Mouse (Mus musculus): ENCODE measurements around the gene Lpin2.

Gene Lpin2

DNA sequence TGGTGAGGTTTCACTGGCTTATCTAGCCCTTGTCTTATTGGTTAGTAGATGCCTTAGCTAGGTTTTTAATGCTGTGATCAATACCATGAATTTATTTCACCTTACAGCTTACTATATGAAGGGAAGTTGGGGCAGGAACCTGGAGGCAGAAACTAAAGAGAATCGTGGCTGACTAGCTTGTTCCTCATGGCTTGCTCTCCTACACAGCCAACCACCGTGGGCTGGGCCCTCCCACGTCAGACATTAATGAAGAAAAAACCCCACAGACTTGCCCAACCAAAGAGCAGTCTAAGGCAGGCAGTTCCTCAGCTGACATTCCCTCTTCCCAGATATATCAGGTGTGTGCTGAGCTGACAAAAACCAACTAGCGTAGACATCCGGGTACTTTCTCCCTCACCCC lies 41.3 kb downstream of the Lpin2 start:
- in situ Hi-C loops (cut with MboI; ENCODE audit: unreplicated experiment in 2 of 2): loop anchor here in 1 of 2 experiments (5.0 kb wide), 1 partner anchor 36 kb away; no protein-coding TSS in a partner anchor

DNA sequence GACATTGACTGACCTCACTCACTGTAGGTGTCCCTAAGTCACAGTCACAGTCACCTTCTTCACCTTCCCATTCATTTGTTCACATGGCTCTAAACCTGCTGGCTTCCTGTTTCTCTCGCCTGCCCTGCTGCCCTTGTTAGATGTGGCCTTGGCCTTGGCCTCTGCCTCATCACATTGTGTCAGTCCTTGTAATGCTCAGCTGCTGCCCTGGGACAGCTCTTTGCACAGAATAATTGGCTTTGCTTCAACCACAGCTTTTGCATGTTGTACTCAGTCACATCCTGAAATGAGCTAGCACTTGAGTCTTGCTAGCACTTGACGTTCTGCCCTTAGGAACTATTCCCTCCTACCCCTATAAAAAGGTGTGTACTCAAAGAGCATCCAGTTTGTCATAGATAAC lies 42.2 kb downstream of the Lpin2 start:
- in situ Hi-C loops (cut with MboI; ENCODE audit: unreplicated experiment in 2 of 2): loop anchor here in 1 of 2 experiments (5.0 kb wide), 1 partner anchor 37 kb away; no protein-coding TSS in a partner anchor

- in situ Hi-C loops (cut with MboI; ENCODE audit: unreplicated experiment in 2 of 2): loop anchor here (5.0 to 25.0 kb wide), 2 partner anchors 138 to 488 kb away; no protein-coding TSS in a partner anchor
Measured at GRCm38 (mm10) chr17:71225091-71225490, 42.7 kb downstream of the Lpin2 start.

DNA sequence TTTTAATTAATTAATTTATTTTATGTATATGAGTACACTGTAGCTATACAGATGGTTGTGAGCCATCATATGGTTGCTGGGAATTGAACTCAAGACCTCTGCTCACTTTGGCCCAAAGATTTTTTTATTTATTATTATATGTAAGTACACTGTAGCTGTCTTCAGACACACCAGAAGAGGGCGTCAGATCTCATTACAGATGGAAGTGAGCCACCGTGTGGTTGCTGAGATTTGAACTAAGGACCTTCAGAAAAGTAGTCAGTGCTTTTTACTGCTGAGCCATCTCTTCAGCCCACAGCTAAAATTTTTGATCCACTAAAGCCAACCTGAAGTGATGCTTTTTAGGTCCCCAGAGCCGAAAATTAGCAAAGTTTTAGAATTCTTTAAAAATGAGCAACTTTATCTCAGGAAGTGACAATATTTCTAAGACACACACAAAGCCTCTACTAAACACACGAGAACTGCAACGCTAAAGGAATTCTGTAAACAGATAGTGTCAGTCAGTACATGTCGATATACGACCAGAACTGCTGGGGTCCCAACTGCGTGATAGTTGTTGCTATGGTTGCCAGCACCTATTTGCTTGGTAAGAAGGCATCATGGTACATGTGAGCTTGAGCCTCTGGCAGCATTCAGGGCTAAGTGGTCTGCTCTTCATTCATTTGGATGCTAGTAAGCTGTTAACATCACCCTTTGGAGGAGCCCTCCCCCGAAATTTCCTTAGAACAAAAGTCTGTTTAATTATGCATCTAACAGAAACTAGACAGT lies 45.0 kb downstream of the Lpin2 start:
- in situ Hi-C loops (cut with MboI; ENCODE audit: unreplicated experiment in 2 of 2): loop anchor here (5.0 to 25.0 kb wide), 2 partner anchors 140 to 490 kb away; no protein-coding TSS in a partner anchor

- in situ Hi-C loops (cut with MboI; ENCODE audit: unreplicated experiment in 2 of 2): loop anchor here (5.0 to 25.0 kb wide), 2 partner anchors 141 to 491 kb away; no protein-coding TSS in a partner anchor
Measured at GRCm38 (mm10) chr17:71228651-71229050, 46.3 kb downstream of the Lpin2 start.

DNA sequence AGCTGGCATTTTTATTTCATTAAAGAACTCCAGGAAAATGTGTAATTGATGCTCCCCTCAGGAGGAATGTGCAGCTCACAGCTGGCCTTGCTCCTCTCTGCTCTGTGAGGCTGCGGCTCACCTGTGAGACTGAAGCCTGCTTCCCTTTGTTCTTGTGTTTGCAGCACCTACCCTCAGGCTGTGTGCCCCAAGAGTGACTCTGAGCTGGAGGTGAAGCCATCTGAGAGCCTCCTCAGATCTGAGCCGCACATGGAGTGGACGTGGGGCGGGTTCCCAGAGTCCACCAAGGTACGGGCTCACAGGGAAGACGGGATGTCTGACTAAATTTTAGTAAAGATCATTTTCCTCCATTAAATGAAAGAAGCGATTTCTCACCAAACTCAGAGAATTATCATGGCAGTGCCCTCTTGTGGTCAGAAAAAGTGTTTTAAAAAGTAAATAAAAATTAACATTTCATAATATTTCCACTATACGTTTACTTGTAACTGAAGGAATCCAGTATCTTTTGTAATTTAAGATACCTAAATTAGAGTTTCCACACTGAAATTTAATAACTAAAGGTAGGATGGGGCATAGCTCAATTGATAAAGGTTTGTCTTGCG lies 47.8 kb downstream of the Lpin2 start:
- in situ Hi-C loops (cut with MboI; ENCODE audit: unreplicated experiment in 2 of 2): loop anchor here in 1 of 2 experiments (10.0 to 25.0 kb wide), 2 partner anchors 165 to 493 kb away; no protein-coding TSS in a partner anchor

- in situ Hi-C loops (cut with MboI; ENCODE audit: unreplicated experiment in 2 of 2): loop anchor here in 1 of 2 experiments (10.0 to 25.0 kb wide), 2 partner anchors 167 to 495 kb away; no protein-coding TSS in a partner anchor
Measured at GRCm38 (mm10) chr17:71231998-71232397, 49.6 kb downstream of the Lpin2 start.

DNA sequence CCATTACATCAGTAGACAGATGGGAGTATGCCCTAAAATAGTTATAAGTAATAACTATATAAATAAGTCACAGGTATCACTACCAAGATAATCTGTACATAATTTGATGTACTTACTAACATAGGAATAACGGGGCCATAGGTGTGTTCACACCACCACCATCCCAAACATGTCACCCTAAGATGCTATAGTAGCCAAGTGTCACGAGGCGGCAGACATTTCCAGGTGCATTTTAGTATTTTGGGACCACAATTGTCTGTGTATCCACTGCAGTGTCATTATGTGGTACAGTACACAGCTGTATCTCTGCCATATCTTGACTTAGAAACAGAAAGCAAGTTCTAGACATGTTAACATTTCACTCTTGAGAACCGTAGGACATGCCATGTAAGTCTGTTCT lies 50.9 kb downstream of the Lpin2 start:
- in situ Hi-C loops (cut with MboI; ENCODE audit: unreplicated experiment in 2 of 2): loop anchor here in 1 of 2 experiments (10.0 to 25.0 kb wide), 2 partner anchors 168 to 496 kb away; no protein-coding TSS in a partner anchor

DNA sequence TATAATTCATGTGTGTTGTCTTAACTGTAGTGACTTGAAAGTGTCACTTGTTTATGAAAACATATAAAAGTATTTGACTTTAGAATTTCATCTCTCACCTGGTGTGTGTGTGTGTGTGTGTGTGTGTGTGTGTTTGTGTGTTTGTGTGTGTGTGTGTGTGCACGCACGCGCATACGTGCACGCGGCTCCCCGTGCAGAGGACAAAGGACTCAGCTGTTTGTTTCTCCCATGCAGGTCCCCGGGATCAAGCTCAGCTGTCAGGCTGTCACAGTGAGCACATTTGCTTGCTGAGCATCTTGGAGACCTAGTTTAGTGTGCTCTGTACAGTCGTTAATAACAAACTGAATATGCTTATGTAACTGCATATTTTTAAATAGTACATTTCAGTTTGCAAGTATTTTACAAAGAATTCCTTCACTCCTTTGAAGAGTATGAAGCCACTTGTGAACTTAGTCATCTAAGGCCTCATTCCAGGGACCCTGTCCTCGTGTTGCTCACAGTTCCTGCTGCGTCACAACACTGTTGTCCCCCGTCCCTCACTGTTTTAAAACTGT lies 51.8 kb downstream of the Lpin2 start:
- in situ Hi-C loops (cut with MboI; ENCODE audit: unreplicated experiment in 2 of 2): loop anchor here in 1 of 2 experiments (10.0 to 25.0 kb wide), 2 partner anchors 169 to 497 kb away; no protein-coding TSS in a partner anchor

DNA sequence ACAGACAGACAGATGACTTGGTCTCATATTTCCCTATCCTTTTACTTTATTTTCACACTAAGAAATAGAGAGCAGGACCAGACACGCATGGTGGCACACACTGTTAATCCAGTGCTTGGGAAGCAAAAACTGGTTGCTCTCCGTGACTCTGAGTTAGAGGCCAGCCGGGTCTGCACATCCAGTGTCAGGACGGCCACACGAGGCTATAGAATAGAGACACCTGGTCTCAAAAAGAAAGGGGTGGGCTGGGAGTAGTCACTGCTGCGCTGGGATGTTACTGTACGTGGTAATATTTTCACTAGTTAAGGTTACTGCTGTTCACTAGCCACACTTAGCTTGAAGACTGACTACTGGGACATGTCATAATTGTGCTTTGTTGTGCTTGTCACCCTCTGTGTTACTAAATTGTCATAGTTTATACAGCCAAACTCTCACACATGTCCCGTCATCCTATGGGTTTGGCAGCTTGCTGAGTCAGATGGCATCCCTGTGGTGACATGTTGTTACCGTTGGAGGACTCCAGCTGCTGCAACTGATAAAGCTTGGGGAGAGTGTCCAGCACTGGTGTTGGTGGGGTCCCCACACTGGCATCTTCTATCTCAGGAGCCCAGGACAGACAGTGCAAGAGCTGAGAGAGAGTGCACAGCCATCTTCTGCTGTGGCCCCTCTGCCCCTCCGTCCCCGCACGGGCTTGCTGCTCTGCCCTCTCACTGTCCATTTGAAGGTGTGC lies 53.0 kb downstream of the Lpin2 start:
- in situ Hi-C loops (cut with MboI; ENCODE audit: unreplicated experiment in 2 of 2): loop anchor here in 1 of 2 experiments (10.0 to 25.0 kb wide), 2 partner anchors 171 to 498 kb away; no protein-coding TSS in a partner anchor

- in situ Hi-C loops (cut with MboI; ENCODE audit: unreplicated experiment in 2 of 2): loop anchor here in 1 of 2 experiments (10.0 to 25.0 kb wide), 2 partner anchors 174 to 501 kb away; no protein-coding TSS in a partner anchor
Measured at GRCm38 (mm10) chr17:71238494-71238893, 56.1 kb downstream of the Lpin2 start.

DNA sequence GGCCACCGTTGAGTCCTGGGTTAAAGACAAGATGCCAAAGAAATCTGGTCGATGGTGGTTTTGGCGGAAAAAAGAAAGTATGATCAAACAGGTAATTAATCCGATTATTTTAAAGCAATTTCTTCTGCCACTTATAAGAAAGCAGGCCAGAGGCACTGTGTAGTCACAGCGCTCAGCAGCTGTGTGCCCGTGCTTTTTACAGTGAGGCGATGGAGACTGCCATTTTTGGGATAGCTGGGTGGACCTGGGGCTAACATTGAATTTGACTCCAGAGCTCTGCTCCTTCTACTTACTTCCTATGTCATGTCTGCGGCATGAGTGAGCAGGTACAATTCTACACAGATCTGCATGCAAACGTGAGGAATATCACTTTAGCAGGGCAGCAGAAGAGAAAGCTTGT lies 58.5 kb downstream of the Lpin2 start:
- in situ Hi-C loops (cut with MboI; ENCODE audit: unreplicated experiment in 2 of 2): loop anchor here in 1 of 2 experiments (25.0 kb wide), 1 partner anchor 504 kb away; no protein-coding TSS in a partner anchor

DNA sequence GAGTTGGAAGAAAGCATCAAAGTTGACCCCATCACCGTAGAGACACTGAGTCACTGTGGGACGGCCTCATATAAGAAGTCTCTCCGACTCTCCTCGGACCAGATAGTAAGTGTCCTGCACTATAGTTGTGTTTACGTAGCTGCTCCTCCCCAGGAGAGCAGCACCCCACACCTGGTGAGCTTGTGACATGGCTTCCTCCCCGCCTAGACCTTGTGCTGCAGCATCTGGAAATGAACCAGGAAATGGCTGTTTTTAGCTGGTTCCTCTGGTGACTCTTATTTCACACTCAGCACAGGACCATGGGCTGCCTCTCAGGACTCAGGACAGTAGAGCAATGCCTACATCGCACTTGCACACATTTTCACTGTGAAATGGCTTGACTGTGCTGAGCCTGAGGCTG lies 60.3 kb downstream of the Lpin2 start:
- in situ Hi-C loops (cut with MboI; ENCODE audit: unreplicated experiment in 2 of 2): loop anchor here in 1 of 2 experiments (25.0 kb wide), 1 partner anchor 505 kb away; no protein-coding TSS in a partner anchor

GRCm38 (mm10) chr17:71245133-71245532 lies 62.8 kb downstream of the Lpin2 start:
- in situ Hi-C loops (cut with MboI; ENCODE audit: unreplicated experiment in 2 of 2): loop anchor here in 1 of 2 experiments (25.0 kb wide), 1 partner anchor 508 kb away; no protein-coding TSS in a partner anchor

DNA sequence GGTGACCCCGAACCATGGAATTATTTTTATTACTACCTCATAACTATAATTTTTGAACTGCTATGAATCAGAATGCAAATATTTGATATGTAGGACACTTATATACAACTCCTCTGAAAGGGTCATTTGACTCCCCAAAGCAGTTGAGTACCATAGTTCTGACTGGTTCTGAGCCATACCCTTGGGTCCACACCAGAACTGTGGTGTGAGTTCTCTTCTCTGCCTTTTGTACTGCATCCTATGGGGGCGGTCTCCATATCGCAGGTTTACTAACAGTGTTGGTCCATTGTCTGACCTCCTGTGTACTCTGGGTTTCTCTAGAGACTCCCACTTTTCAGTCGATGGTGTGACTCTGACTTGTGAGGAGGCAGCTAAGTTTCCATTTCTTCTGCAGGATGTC lies 63.7 kb downstream of the Lpin2 start:
- in situ Hi-C loops (cut with MboI; ENCODE audit: unreplicated experiment in 2 of 2): loop anchor here in 1 of 2 experiments (25.0 kb wide), 1 partner anchor 509 kb away; no protein-coding TSS in a partner anchor

- in situ Hi-C loops (cut with MboI; ENCODE audit: unreplicated experiment in 2 of 2): loop anchor here in 1 of 2 experiments (25.0 kb wide), 1 partner anchor 512 kb away; no protein-coding TSS in a partner anchor
Measured at GRCm38 (mm10) chr17:71248963-71249362, 66.6 kb downstream of the Lpin2 start.

- in situ Hi-C loops (cut with MboI; ENCODE audit: unreplicated experiment in 2 of 2): loop anchor here in 1 of 2 experiments (10.0 kb wide), 1 partner anchor 115 kb away; no protein-coding TSS in a partner anchor
Measured at GRCm38 (mm10) chr17:71250046-71250445, 67.7 kb downstream of the Lpin2 start.

- in situ Hi-C loops (cut with MboI; ENCODE audit: unreplicated experiment in 2 of 2): loop anchor here in 1 of 2 experiments (10.0 kb wide), 1 partner anchor 114 kb away; no protein-coding TSS in a partner anchor
Measured at GRCm38 (mm10) chr17:71250819-71251600, 68.7 kb downstream of the Lpin2 start.

- in situ Hi-C loops (cut with MboI; ENCODE audit: unreplicated experiment in 2 of 2): loop anchor here in 1 of 2 experiments (10.0 kb wide), 1 partner anchor 113 kb away; no protein-coding TSS in a partner anchor
Measured at GRCm38 (mm10) chr17:71251601-71252001, 69.2 kb downstream of the Lpin2 start.

Measured in v-Abl transformed pro-B cells (cell line).